Mouse (Mus musculus) monocyte, adult 2 months (primary cell): ENCODE results near the gene Cpsf6.
A peak's percentile ranks its signal among the peaks of the same experiment; 100 is the strongest.
"Not testable (repeated sequence)": the region's sequence is repeated elsewhere in the genome, so short reads cannot be mapped to it uniquely, and the experiment has no call there.

Experiments
- DNase-seq, 2 experiments: peaks; one replicate each; pipeline ENCODE4 v3.0.0; 2022; ENCODE audit warnings: low spot score in 2 of 2, low read depth in 1 of 2

Cpsf6 gene

GRCm38 (mm10) chr10:117400246-117400954 lies 20.6 kb upstream of the Cpsf6 start:
- DNase-seq: no peak

GRCm38 (mm10) chr10:117399839-117400238 lies 20.0 kb upstream of the Cpsf6 start:
- DNase-seq: no peak

GRCm38 (mm10) chr10:117399196-117399595 lies 19.4 kb upstream of the Cpsf6 start:
- no peak for DNase-seq

- DNase-seq: no peak
These were observed 18.4 kb upstream of the Cpsf6 start for GRCm38 (mm10) chr10:117398044-117398780.

- no peak for DNase-seq
These were observed 17.4 kb upstream of the Cpsf6 start for GRCm38 (mm10) chr10:117397106-117397625.

- no peak for DNase-seq
These were observed 16.7 kb upstream of the Cpsf6 start for GRCm38 (mm10) chr10:117396386-117397048.

- DNase-seq: no peak
These were observed 16.0 kb upstream of the Cpsf6 start for GRCm38 (mm10) chr10:117395801-117396200.

GRCm38 (mm10) chr10:117394738-117395550 lies 15.1 kb upstream of the Cpsf6 start:
- no peak for DNase-seq

GRCm38 (mm10) chr10:117393891-117394395 lies 14.1 kb upstream of the Cpsf6 start:
- no peak for DNase-seq

GRCm38 (mm10) chr10:117393196-117393890 lies 13.5 kb upstream of the Cpsf6 start:
- peak in 1 of 2 experiments; percentile 9 for DNase-seq

- DNase-seq: no peak
These were observed 13.0 kb upstream of the Cpsf6 start for GRCm38 (mm10) chr10:117392832-117393195.

- not testable (repeated sequence) for DNase-seq
These were observed 12.6 kb upstream of the Cpsf6 start for GRCm38 (mm10) chr10:117392397-117392796.

GRCm38 (mm10) chr10:117391801-117392200 lies 12.0 kb upstream of the Cpsf6 start:
- no peak for DNase-seq

GRCm38 (mm10) chr10:117391057-117391456 lies 11.2 kb upstream of the Cpsf6 start:
- DNase-seq: no peak

GRCm38 (mm10) chr10:117389904-117390875 lies 10.4 kb upstream of the Cpsf6 start:
- no peak for DNase-seq

- DNase-seq: no peak
These were observed 9.5 kb upstream of the Cpsf6 start for GRCm38 (mm10) chr10:117389371-117389740.

- no peak for DNase-seq
These were observed 9.0 kb upstream of the Cpsf6 start for GRCm38 (mm10) chr10:117388637-117389370.

- not testable (repeated sequence) for DNase-seq
These were observed 8.3 kb upstream of the Cpsf6 start for GRCm38 (mm10) chr10:117387961-117388636.
